Mouse (Mus musculus): Measurements from ENCODE around the gene Creb5.

GRCm38 (mm10) chr6:53401364-53401763 lies 114.3 kb downstream of the Creb5 start:
- TF ChIP-seq HCFC1 (IDR thresholded peaks at IDR 0.05; ENCODE audit: borderline replicate concordance, insufficient read depth, low read length) (no peak), MAFK (IDR thresholded peaks at IDR 0.05; ENCODE audit: insufficient read depth, low read depth, low read length) (no peak), ZC3H11A (IDR thresholded peaks at IDR 0.05; ENCODE audit: borderline replicate concordance, low read depth, low read length) (no peak), ZNF384 (IDR thresholded peaks at IDR 0.05; ENCODE audit: low read depth, low read length) (no peak)
